Mouse (Mus musculus) monocyte, adult 5-6 weeks (primary cell): ENCODE measurements around the gene Msgn1. TPM values are rescaled to one million over a fixed set of nuclear protein-coding genes. Genes with fewer than 3 reads are reported as not detected.
A peak's percentile ranks its signal among the peaks of the same experiment; 100 is the strongest.

Experiments used
- ATAC-seq: fragments of 153-309, 156-312 bp; replicated peaks from 2 replicates; pipeline ENCODE4 v1.8.0; 2017; ENCODE audit warnings: mild to moderate bottlenecking; ENCODE audit not compliant: low TSS enrichment, insufficient number of reproducible peaks, severe bottlenecking, poor library complexity, low FRiP score
- total RNA-seq: library from RNA; stranded (forward); fragments of 200-1000, 200-491, 200-594 nt; gene quantifications from 3 replicates; pipeline ENCODE4 v1.2.3, GENCODE M21; 2017

Msgn1 gene
- total RNA-seq, 1 experiment from 2014 or later: 5.4 TPM

GRCm38 (mm10) chr12:11203694-11204665 lies 4.8 kb downstream of the Msgn1 start:
- ATAC-seq: no peak

- no peak for ATAC-seq
These were observed 6.3 kb downstream of the Msgn1 start for GRCm38 (mm10) chr12:11202476-11202875.

DNA sequence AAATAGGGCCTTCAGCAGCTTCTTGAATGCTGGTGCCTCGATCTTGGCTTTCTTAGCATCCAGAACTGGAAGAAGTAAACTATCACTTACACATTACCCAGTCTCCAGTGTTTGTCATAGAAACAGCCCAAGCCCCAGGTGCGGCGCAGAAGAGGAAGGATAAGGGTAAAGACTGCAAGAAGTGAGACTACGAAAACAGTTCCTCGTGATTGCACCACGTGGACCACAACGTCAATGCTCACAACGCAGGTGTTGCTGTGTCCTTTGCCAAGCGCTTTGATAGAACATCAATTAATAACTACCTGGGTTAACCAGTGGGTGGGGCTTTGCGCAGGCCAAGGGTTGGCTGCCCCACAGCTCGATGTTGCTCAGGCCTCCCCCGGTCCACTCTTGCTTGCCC lies 8.1 kb downstream of the Msgn1 start:
- no peak for ATAC-seq

GRCm38 (mm10) chr12:11198551-11198950 lies 10.2 kb downstream of the Msgn1 start:
- ATAC-seq: no peak

DNA sequence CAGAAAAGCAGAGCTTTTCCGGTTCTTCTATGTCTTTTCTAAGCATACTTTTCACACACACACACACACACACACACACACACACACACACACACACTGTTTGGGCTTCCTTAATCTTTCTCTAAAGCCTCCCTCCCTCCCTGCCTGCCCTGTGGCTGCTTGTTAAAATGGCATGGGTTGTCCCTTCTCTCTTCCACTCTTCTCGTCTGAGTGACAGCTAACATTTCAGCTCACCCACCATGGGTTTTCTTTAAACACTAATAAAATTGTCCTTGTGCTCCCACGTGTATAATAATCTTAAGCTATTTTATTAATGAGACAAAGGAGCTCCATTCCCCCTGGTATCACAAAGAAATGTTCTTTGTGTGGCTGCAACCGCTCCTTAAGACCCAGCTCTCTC lies 10.7 kb downstream of the Msgn1 start:
- no peak for ATAC-seq

DNA sequence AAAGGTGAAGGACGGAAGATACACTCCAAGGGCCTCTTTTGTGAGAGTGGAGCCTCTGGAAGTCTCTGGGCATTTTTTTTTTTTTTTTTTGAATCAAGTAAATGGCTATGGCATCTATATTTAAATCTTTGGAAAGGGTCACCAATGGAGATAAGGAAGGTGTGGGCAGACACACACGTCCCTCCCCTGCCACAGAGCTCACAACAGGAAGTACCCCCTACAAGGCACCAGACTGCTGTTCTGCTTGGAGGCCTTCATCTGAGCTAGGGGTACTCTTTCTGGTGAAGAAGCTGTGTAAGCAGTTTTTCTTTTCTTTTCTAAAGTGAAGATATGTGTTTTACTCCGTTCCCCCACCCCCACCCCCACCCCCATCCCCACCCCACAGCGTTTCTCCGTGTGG lies 11.9 kb downstream of the Msgn1 start:
- no peak for ATAC-seq

DNA sequence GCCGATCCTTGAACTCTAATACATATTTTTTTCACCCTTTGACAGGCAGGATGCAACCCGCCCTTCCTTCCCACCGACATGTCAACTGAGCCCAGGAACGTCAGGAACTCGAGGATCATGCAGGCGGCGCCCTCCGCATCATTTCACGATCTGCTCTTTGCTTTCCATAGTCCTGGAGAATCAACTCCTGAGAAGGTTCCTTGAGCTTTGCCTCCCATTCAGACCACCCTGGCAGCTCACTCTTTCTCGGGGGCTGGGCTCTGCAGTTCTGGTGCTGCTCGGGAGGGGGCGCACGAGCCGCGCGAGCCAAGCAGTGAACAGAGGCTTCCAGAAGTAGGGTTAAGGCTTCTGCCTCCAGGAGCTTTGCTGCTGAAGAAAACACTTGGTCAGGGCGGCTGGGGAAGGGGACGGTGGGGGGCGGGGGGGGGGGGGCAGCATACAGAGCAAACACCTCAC lies 12.6 kb downstream of the Msgn1 start:
- ATAC-seq: peak; percentile 85

GRCm38 (mm10) chr12:11195031-11195430 lies 13.7 kb downstream of the Msgn1 start:
- no peak for ATAC-seq

GRCm38 (mm10) chr12:11178486-11179154 lies 30.2 kb downstream of the Msgn1 start:
- peak; percentile 84 for ATAC-seq

- no peak for ATAC-seq
These were observed 31.1 kb downstream of the Msgn1 start for GRCm38 (mm10) chr12:11177408-11178394.

- no peak for ATAC-seq
These were observed 50.1 kb downstream of the Msgn1 start for GRCm38 (mm10) chr12:11158670-11159069.

Other genes with a start within 250 kb of the Msgn1 start
- gene Kcns3, start 57.9 kb downstream of the Msgn1 start, total RNA-seq: 0.29 TPM in 1 of 3 replicates, not detected in the others
- gene Gen1, start 56.8 kb upstream of the Msgn1 start, total RNA-seq: 2.5 to 4.9 TPM (median 3.6 TPM) in 3 replicates
- 335 to 352 TPM (median 349 TPM) in 3 replicates for gene Smc6, start 56.9 kb upstream of the Msgn1 start, total RNA-seq
- gene Vsnl1, start 227.6 kb upstream of the Msgn1 start, total RNA-seq: 0.39 TPM in 1 of 3 replicates, not detected in the others
- gene Rad51ap2, start 247.1 kb upstream of the Msgn1 start, total RNA-seq: not detected in 3 replicates